Mouse (Mus musculus) MEL (cell line): ENCODE results near the gene Top3b. TPM values are rescaled to one million over a fixed set of nuclear protein-coding genes. Genes with fewer than 3 reads are reported as not detected.
A peak's percentile ranks its signal among the peaks of the same experiment; 100 is the strongest.

Experiments
- DNase-seq: peaks from one replicate; pipeline ENCODE4 v3.0.0; 2011; ENCODE audit warnings: low read depth, low spot score
- H3K27ac ChIP-seq: 2 replicates; pipeline ENCODE4 v1.5.1; 2012; ENCODE audit warnings: low read depth, mild to moderate bottlenecking, control low read depth, low read length, moderate library complexity; ENCODE audit not compliant: control insufficient read depth
- H3K27me3 ChIP-seq, 2 experiments: fragments of 150-350 bp in 1 of 2; sonication (generic) in 1 of 2; 2 replicates each; pipeline ENCODE4 v1.6.1; 2012; ENCODE audit warnings: low read length in 2 of 2, mild to moderate bottlenecking in 2 of 2, improper control_type of control experiment in 1 of 2, moderate library complexity in 1 of 2; ENCODE audit not compliant: insufficient read depth in 2 of 2, control insufficient read depth in 1 of 2
- H3K36me3 ChIP-seq, 2 experiments: 2 replicates each; pipeline ENCODE4 v1.6.1; 2012 to 2014; ENCODE audit warnings: low read length in 2 of 2, improper control_type of control experiment in 1 of 2, inconsistent platforms in 1 of 2, mild to moderate bottlenecking in 1 of 2; ENCODE audit not compliant: insufficient read depth in 2 of 2, control insufficient read depth in 1 of 2
- H3K4me1 ChIP-seq, 2 experiments: fragments of 150-350 bp in 1 of 2; sonication (generic) in 1 of 2; 2 replicates each; pipeline ENCODE4 v1.6.1; 2012; ENCODE audit warnings: low read length in 2 of 2, improper control_type of control experiment in 1 of 2, mild to moderate bottlenecking in 1 of 2; ENCODE audit not compliant: insufficient read depth in 2 of 2, control insufficient read depth in 1 of 2
- H3K4me3 ChIP-seq, 2 experiments: fragments of 150-350 bp in 1 of 2; sonication (generic) in 1 of 2; 2 replicates each; pipeline ENCODE4 v1.5.1; 2012; ENCODE audit warnings: low read depth in 2 of 2, low read length in 2 of 2, mild to moderate bottlenecking in 2 of 2, moderate library complexity in 2 of 2, control low read depth in 1 of 2, improper control_type of control experiment in 1 of 2; ENCODE audit not compliant: control insufficient read depth in 1 of 2, insufficient read depth in 1 of 2
- H3K79me2 ChIP-seq: 2 replicates; pipeline ENCODE4 v1.6.1; 2012; ENCODE audit warnings: mild to moderate bottlenecking, low read length, moderate library complexity; ENCODE audit not compliant: control insufficient read depth, poor library complexity, insufficient read depth
- H3K9ac ChIP-seq: 2 replicates; pipeline ENCODE4 v1.6.1; 2012; ENCODE audit warnings: low read depth, mild to moderate bottlenecking, control low read depth, low read length, moderate library complexity; ENCODE audit not compliant: control insufficient read depth, poor library complexity, severe bottlenecking
- H3K9me3 ChIP-seq: fragments of 150-350 bp; sonication (generic); replicated peaks from 2 replicates; pipeline ENCODE4 v1.6.1; 2012; ENCODE audit warnings: mild to moderate bottlenecking, low read length, improper control_type of control experiment, moderate library complexity; ENCODE audit not compliant: insufficient read depth
- CHD1 ChIP-seq: IDR thresholded peaks from 2 replicates; pipeline ENCODE4 v1.6.1; 2012; ENCODE audit warnings: low read depth, mild to moderate bottlenecking, inconsistent platforms, low read length, improper control_type of control experiment
- CHD2 ChIP-seq: IDR thresholded peaks from 2 replicates; pipeline ENCODE4 v1.6.1; 2011; ENCODE audit warnings: low read length, improper control_type of control experiment
- CTCF ChIP-seq, 3 experiments: IDR thresholded peaks in 2 of 3; conservative IDR thresholded peaks in 1 of 3; 2 replicates each; pipeline ENCODE4 v1.5.1; 2011 to 2012; ENCODE audit warnings: low read length in 3 of 3, low read depth in 2 of 3, mild to moderate bottlenecking in 2 of 3, improper control_type of control experiment in 1 of 3, inconsistent platforms in 1 of 3, mixed read lengths in 1 of 3, moderate library complexity in 1 of 3; ENCODE audit not compliant: control insufficient read depth in 1 of 3, insufficient read depth in 1 of 3, poor library complexity in 1 of 3, severe bottlenecking in 1 of 3
- E2F4 ChIP-seq: IDR thresholded peaks from 2 replicates; pipeline ENCODE4 v1.6.1; 2011; ENCODE audit warnings: low read depth, low read length, improper control_type of control experiment, borderline replicate concordance
- ELF1 ChIP-seq: IDR thresholded peaks from 2 replicates; pipeline ENCODE4 v1.6.1; 2014; ENCODE audit warnings: low read depth, mild to moderate bottlenecking, inconsistent platforms, low read length, improper control_type of control experiment, moderate library complexity
- EP300 ChIP-seq, 2 experiments: IDR thresholded peaks; 2 replicates each; pipeline ENCODE4 v1.6.1; 2011; ENCODE audit warnings: improper control_type of control experiment in 2 of 2, low read length in 2 of 2, low read depth in 1 of 2, mild to moderate bottlenecking in 1 of 2
- ETS1 ChIP-seq: IDR thresholded peaks from 2 replicates; pipeline ENCODE4 v1.6.1; 2012; ENCODE audit warnings: low read depth, mild to moderate bottlenecking, inconsistent platforms, low read length, improper control_type of control experiment, moderate library complexity
- GATA1 ChIP-seq: IDR thresholded peaks from 2 replicates; pipeline ENCODE4 v1.6.1; 2011; ENCODE audit warnings: low read depth, low read length, improper control_type of control experiment
- HCFC1 ChIP-seq: IDR thresholded peaks from 2 replicates; pipeline ENCODE4 v1.6.1; 2012; ENCODE audit warnings: low read depth, mild to moderate bottlenecking, inconsistent platforms, low read length, improper control_type of control experiment, moderate library complexity
- KAT2A ChIP-seq: conservative IDR thresholded peaks from 2 replicates; pipeline ENCODE4 v1.6.1; 2012; ENCODE audit warnings: low read depth, low read length, improper control_type of control experiment, inconsistent platforms
- MAFK ChIP-seq: IDR thresholded peaks from 2 replicates; pipeline ENCODE4 v1.6.1; 2011; ENCODE audit warnings: low read depth, mild to moderate bottlenecking, low read length, improper control_type of control experiment, borderline replicate concordance
- MAX ChIP-seq: IDR thresholded peaks from 2 replicates; pipeline ENCODE4 v1.6.1; 2011; ENCODE audit warnings: low read length, improper control_type of control experiment
- MAZ ChIP-seq: IDR thresholded peaks from 2 replicates; pipeline ENCODE4 v1.6.1; 2012; ENCODE audit warnings: low read depth, mild to moderate bottlenecking, inconsistent platforms, low read length, improper control_type of control experiment
- MXI1 ChIP-seq: IDR thresholded peaks from 2 replicates; pipeline ENCODE4 v1.6.1; 2011; ENCODE audit warnings: mild to moderate bottlenecking, low read depth, low read length, improper control_type of control experiment
- MYB ChIP-seq: IDR thresholded peaks from 2 replicates; pipeline ENCODE4 v1.6.1; 2011; ENCODE audit warnings: mild to moderate bottlenecking, low read depth, low read length, improper control_type of control experiment
- MYC ChIP-seq: IDR thresholded peaks from 2 replicates; pipeline ENCODE4 v1.6.1; 2011; ENCODE audit warnings: low read depth, mild to moderate bottlenecking, low read length, improper control_type of control experiment, moderate library complexity
- NELFE ChIP-seq: IDR thresholded peaks from 2 replicates; pipeline ENCODE4 v1.6.1; 2011; ENCODE audit warnings: low read depth, low read length, improper control_type of control experiment
- NRF1 ChIP-seq: IDR thresholded peaks from 2 replicates; pipeline ENCODE4 v1.6.1; 2014; ENCODE audit warnings: low read depth, mild to moderate bottlenecking, inconsistent platforms, low read length, improper control_type of control experiment, moderate library complexity; ENCODE audit not compliant: poor library complexity, insufficient read depth, severe bottlenecking
- POLR2A ChIP-seq, 2 experiments: IDR thresholded peaks; 2 replicates each; pipeline ENCODE4 v1.6.1; 2011 to 2012; ENCODE audit warnings: low read length in 2 of 2, mild to moderate bottlenecking in 2 of 2, control low read depth in 1 of 2, improper control_type of control experiment in 1 of 2, low read depth in 1 of 2, moderate library complexity in 1 of 2; ENCODE audit not compliant: control insufficient read depth in 1 of 2, insufficient read depth in 1 of 2, poor library complexity in 1 of 2
- POLR2AphosphoS2 ChIP-seq: IDR thresholded peaks from 2 replicates; pipeline ENCODE4 v1.6.1; 2011; ENCODE audit warnings: low read length, improper control_type of control experiment
- POLR2AphosphoS5 ChIP-seq: IDR thresholded peaks from 2 replicates; pipeline ENCODE4 v1.6.1; 2012; ENCODE audit warnings: low read depth, borderline replicate concordance, mild to moderate bottlenecking, inconsistent platforms, low read length, moderate library complexity, mixed read lengths
- RAD21 ChIP-seq: IDR thresholded peaks from 2 replicates; pipeline ENCODE4 v1.6.1; 2011; ENCODE audit warnings: mild to moderate bottlenecking, low read depth, low read length, improper control_type of control experiment
- RCOR1 ChIP-seq: IDR thresholded peaks from 2 replicates; pipeline ENCODE4 v1.6.1; 2012; ENCODE audit warnings: low read depth, mild to moderate bottlenecking, inconsistent platforms, low read length, improper control_type of control experiment
- SIN3A ChIP-seq: IDR thresholded peaks from 2 replicates; pipeline ENCODE4 v1.6.1; 2012; ENCODE audit warnings: low read length, improper control_type of control experiment, inconsistent platforms
- TAL1 ChIP-seq: IDR thresholded peaks from 2 replicates; pipeline ENCODE4 v1.6.1; 2012; ENCODE audit warnings: mild to moderate bottlenecking, inconsistent platforms, low read length, moderate library complexity, mixed read lengths
- TBP ChIP-seq: IDR thresholded peaks from 2 replicates; pipeline ENCODE4 v1.8.0; 2011; ENCODE audit warnings: low read depth, low read length, improper control_type of control experiment
- TCF12 ChIP-seq: IDR thresholded peaks from 2 replicates; pipeline ENCODE4 v1.6.1; 2014; ENCODE audit warnings: low read depth, mild to moderate bottlenecking, inconsistent platforms, low read length, improper control_type of control experiment, moderate library complexity
- ZC3H11A ChIP-seq: IDR thresholded peaks from 2 replicates; pipeline ENCODE4 v1.6.1; 2012; ENCODE audit warnings: low read depth, mild to moderate bottlenecking, inconsistent platforms, low read length, improper control_type of control experiment
- ZKSCAN1 ChIP-seq: IDR thresholded peaks from 2 replicates; pipeline ENCODE4 v1.6.1; 2012; ENCODE audit warnings: low read depth, mild to moderate bottlenecking, inconsistent platforms, low read length, improper control_type of control experiment, moderate library complexity
- ZMIZ1 ChIP-seq: IDR thresholded peaks from 2 replicates; pipeline ENCODE4 v1.6.1; 2012; ENCODE audit warnings: low read depth, mild to moderate bottlenecking, inconsistent platforms, low read length, improper control_type of control experiment, moderate library complexity
- polyA plus RNA-seq, 2 experiments: library from polyadenylated mRNA; stranded (reverse) in 1 of 2; unstranded in 1 of 2; fragments of >175 nt in 1 of 2; fragments of >200 nt in 1 of 2; gene quantifications; 2 replicates each; pipeline versions ENCODE4 v1.2.1 to v1.2.4; 2012; ENCODE audit warnings: low replicate concordance in 2 of 2, low read depth in 1 of 2; ENCODE audit not compliant: insufficient read length in 2 of 2, insufficient read depth in 1 of 2, missing spikeins in 1 of 2
- total RNA-seq: library from RNA; depleted of rRNA; stranded (reverse); fragments of 300-350 nt; gene quantifications from 2 replicates; pipeline ENCODE4 v1.2.3, GENCODE M21; 2012; rRNA removed

The Top3b gene
- total RNA-seq, result 49.9 and 50.5 TPM in 2 replicates
- polyA plus RNA-seq, result 10 to 100 TPM in 1 of 2 experiments, not detected in 1; 93.2 TPM

DNA sequence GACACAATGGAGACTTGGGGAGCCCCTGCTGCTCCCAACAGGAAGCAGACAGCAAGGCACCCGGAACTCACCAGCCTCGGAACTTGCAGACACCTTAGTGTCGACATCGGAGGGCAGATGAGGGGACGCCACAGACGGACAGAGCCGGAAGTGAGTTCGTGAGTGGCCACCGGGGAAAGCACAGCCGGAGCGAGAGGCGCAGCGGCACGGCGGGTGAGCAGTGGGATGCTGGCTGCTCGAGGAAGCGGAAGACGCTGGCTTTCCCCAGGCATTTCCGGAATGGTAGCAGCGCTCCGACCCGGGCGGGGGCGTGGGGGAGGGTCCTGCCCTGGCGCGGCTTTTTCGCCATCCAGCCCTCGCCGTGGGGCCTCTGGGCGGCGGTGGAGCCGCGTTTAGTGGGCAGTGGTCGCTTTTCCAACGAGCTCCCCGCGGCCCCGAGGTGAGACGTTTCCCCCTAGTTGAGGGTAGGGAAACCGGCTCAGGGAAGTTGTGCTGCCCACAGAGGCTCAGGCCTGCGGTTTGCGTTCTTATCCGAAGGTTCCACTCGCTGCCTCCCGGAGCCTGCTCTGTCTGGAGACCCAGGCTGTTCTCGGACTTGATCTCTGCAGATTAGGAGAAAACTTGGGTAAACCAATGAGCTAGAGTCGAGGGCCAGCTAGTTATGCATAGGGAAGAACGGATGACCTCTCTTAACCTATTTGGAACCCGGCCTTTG lies at the start of gene Top3b, which contains the start of gene Vpreb1:
Top3b (plus strand) TSS at position 120 of the 715 bp plus-strand sequence.
Vpreb1 (minus strand) TSS at position 227 of the 715 bp plus-strand sequence.
- TF ChIP-seq CHD1, result no peak
- TF ChIP-seq MYC, result peak; percentile 77; the same call in 1 of the 2 replicates
- peak; percentile 62; the same call in 1 of the 2 replicates for TF ChIP-seq RCOR1
- peak; percentile 71 to 83; a peak in 2 of 4 replicates for TF ChIP-seq POLR2A (IDR thresholded peaks at IDR 0.05; ENCODE audit: control insufficient read depth in 1 of 2, insufficient read depth in 1 of 2, low read depth in 1 of 2, low read length in 2 of 2, poor library complexity in 1 of 2)
- peak; percentile 77; the same call in 1 of the 2 replicates for TF ChIP-seq POLR2AphosphoS2
- TF ChIP-seq CTCF (IDR thresholded peaks at IDR 0.05 in 2 of 3, conservative IDR thresholded peaks at IDR 0.05 in 1 of 3; ENCODE audit: control insufficient read depth in 1 of 3, insufficient read depth in 1 of 3, low read depth in 2 of 3, low read length in 3 of 3, poor library complexity in 1 of 3, severe bottlenecking in 1 of 3), result peak in 1 of 3 experiments; percentile 4; a peak in 1 of 6 replicates
- no peak for TF ChIP-seq ZKSCAN1
- TF ChIP-seq ELF1, result peak; percentile 96
- no peak for TF ChIP-seq RAD21
- TF ChIP-seq MYB, result peak; percentile 32; the same call in 1 of the 2 replicates
- TF ChIP-seq MAFK, result no peak
- peak; percentile 80 for TF ChIP-seq TAL1
- peak; percentile 95 for TF ChIP-seq SIN3A
- TF ChIP-seq HCFC1, result peak; percentile 93
- peak; percentile 87 for TF ChIP-seq TCF12
- TF ChIP-seq CHD2, result no peak
- peak; percentile 82; the same call in 1 of the 2 replicates for TF ChIP-seq ZMIZ1
- TF ChIP-seq ETS1, result peak; percentile 64
- peak; percentile 78 for TF ChIP-seq MAZ
- peak; percentile 88 for TF ChIP-seq TBP
- 0 out of 2 replicates have a peak, but pooled peaks have one; percentile 10 for TF ChIP-seq ZC3H11A
- TF ChIP-seq GATA1, result 0 out of 2 replicates have a peak, but pooled peaks have one; percentile 33
- TF ChIP-seq NELFE, result peak; percentile 83
- peak; percentile 60; the same call in 1 of the 2 replicates for TF ChIP-seq KAT2A
- TF ChIP-seq POLR2AphosphoS5, result no peak
- peak; percentile 25 to 32; a peak in 3 of 4 replicates for TF ChIP-seq EP300 (IDR thresholded peaks at IDR 0.05; ENCODE audit: low read depth in 1 of 2, low read length in 2 of 2)
- peak; percentile 70 for TF ChIP-seq MXI1
- TF ChIP-seq MAX, result peak; percentile 67; the same call in 1 of the 2 replicates
- peak; percentile 40; the same call in 1 of the 2 replicates for TF ChIP-seq NRF1
- TF ChIP-seq E2F4, result no peak
- TF ChIP-seq, all 39 proteins: peak for 23
- Histone ChIP-seq H3K4me3 (peak within 1 kb of the TSS; percentile 94 to 95), H3K9me3 (no peaks in the 10 kb centered on the region), H3K36me3 (peaks cover 3 to 23% of the 10 kb centered on the region in 2 experiments), H3K9ac (peak within 1 kb of the TSS; percentile 98), H3K27ac (peak within 1 kb of the TSS; percentile 97), H3K4me1 (peaks cover 4 to 10% of the 10 kb centered on the region in 2 experiments), H3K27me3 (no peaks in the 10 kb centered on the region), H3K79me2 (peaks cover 14% of the 10 kb centered on the region)
- peak; percentile 97 for DNase-seq
